Mouse (Mus musculus) CD4-positive, CD25-positive, alpha-beta regulatory T cell, adult 4 months (primary cell): ENCODE results near the gene Gm15557. TPM values are rescaled to one million over a fixed set of nuclear protein-coding genes. Genes with fewer than 3 reads are reported as not detected.
"Not testable (repeated sequence)": the region's sequence is repeated elsewhere in the genome, so short reads cannot be mapped to it uniquely, and the experiment has no call there.

ENCODE experiments used
- ATAC-seq: one replicate; pipeline ENCODE4 v1.8.0; 2017
- polyA plus RNA-seq, 2 experiments: library from polyadenylated mRNA; unstranded; fragments of 100-300 nt; shearing (Covaris generic); gene quantifications; one replicate each; pipeline ENCODE4 v1.2.1; 2017

Gene Gm15557
- not detected for polyA plus RNA-seq

DNA sequence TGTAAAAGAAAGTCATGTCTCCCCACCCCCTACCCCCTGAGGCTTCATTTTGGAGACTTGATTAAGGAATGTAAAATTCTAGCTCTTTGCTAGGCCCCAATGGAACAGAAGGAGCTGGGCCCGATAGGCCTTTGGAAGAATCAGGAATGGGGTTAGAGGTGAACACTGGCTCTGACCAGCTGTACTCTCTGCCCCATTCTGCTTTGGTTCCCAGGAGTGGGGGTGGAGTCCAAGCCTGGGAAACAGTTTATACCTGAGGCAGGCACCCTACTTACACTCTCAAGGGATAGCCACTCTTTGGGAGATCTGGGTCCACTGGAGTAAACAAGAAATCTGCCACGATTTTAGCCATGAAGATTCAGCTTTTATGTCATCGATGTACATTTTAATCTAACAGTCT lies at the start of gene Gm15557:
TSS of gene Gm15557 (plus strand) at position 48 of the 400 bp plus-strand sequence.
- ATAC-seq, result no peak

DNA sequence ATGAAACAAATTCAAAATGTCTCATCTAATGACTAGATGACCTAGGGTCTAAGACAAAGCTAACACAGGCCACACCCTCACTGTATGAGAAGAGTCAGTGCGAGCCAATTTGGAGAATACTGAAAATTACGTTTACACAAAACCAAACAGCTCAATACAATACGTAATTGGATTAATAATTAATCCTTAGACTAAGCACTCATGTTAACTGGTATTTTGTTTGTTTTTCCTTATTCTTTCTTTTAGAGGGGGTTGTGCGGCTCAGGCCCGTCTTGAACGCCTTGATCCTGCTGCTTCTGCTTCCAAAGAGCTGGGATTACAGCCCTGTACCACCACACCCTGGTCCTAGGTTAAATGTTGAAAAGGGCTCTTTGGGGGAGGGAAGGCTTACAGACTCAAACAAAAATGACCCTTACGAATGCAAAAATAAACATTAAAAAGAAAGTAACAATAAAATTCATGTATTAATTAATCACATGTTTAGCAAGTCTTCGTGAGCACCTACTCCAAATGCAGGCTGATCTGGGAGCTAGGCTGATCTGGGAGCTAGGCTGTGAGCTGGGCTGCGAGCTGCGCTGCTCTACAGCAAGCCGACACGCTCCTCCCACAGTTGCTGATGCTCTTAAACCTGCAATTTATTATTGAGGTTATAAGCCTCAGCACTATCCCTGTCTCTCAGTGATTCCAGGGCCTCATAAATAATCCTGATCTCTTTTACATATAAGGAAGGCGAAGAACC lies 46.1 kb upstream of the Gm15557 start:
- no peak for ATAC-seq

DNA sequence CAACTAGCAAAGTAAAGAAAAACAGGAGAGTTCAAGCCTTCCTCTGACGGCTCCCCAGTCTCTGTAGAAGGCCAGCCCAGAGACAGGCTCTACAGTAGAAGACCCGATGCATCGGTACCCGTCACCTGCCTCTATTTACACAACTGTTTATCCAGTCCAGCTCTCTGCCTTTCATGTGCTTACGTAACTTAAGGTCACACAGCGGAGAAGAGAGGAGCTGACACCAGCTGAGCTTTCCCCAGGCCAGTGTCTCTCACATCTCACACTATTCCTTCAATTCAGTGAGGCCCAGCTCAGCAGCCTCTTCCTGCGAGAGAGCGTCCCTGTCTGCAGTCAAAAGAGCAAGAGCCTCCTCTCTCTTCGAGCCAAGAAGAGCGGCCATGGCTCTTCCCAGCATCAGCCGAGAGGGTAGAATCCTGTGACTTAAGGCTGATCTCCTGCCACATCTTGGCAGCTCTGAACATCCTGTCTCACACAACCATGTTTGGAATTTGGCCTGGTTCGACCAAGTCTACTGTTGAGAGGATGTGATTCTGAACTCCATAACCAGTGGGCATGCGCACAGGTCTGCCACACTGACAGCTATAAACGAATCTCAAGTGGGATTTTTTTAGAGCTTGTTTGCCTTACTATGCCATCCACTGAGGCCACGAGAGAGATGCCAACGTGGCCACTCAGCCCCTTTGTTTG lies 45.3 kb upstream of the Gm15557 start:
- no peak for ATAC-seq

DNA sequence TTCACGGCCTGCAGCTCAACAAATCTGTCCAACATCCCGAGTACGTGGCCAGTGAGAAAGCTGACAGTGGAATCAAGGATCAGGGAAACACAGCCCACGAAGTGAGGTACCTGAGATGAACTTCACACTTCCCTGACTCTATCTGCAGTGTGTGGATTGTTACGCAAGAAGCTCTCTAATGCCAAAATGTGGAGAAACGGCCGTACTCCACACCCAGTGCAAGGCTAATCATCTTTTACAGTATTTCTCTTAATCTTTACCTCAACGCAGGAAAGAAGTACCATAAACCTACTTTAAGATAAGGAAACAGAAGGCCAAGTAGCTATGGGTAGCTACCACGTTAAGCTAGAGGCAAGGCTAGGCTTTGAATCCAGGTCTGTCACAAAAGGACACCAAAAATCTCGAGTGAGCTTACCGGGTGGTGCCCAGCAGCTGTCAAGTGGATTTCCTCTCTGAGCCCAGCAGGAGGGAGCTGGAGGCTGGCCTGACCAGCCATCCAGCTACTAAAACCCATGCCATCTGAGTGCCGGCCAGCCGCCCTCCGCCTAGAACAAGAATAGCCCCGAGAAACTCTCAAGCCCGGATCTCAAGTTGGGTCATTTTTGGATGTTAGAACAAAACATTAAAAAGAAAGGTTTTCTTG lies 37.4 kb upstream of the Gm15557 start:
- no peak for ATAC-seq

DNA sequence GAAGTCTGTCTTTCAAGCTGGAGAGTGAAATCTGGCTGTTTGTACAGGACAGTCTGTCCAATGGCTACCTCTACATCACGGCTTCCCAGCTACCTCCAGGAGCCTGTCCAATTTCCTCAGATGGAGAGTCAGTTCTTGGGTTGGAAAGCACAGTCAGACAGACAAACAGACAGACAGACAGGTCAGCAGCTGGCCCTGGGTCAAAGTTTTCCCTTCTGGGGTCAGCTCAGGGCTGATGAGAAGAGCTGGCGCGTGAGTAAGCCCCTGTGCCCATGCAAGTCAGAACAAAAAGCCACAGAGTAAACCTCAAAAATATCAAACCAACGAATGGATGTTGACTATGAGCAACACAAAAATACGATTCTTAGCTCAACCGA lies 36.9 kb upstream of the Gm15557 start:
- no peak for ATAC-seq

DNA sequence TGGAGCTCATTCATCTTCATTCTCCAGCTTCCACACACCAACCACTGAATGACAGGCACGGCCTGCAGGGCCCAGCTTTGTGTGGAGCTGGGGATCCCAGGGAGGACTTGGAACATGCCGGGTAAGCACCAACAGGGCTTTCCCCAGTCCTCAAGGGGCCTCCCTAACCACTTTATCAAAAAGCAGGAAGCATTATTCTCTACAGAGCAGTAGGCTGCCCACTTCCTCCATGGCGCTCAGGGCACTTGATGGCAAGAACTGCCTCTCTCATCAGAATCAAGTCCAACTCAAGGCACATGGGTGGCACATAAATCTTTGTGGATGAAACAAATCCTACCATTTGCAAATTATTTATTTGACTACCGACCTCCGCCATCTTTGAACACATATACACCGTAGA lies 25.8 kb upstream of the Gm15557 start:
- ATAC-seq, result no peak

DNA sequence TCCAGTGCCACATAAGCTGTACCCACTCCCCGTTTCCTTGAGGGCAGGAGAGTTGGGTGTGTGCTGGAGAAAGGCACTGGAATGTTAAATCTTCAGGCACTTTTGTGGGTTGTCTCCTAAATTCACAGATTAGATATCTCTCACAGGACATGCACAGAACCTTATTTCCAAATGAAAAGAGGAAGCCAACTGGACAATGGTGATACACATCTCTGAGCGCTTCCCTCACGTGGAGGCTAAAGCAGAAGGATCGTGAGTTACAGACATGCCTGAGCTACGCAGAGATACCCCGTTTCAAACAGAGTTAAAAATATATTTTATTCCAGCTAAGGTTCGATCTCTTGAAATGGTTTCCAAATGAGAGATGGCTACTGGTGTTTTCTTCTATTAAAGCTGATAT lies 17.4 kb upstream of the Gm15557 start:
- no peak for ATAC-seq

DNA sequence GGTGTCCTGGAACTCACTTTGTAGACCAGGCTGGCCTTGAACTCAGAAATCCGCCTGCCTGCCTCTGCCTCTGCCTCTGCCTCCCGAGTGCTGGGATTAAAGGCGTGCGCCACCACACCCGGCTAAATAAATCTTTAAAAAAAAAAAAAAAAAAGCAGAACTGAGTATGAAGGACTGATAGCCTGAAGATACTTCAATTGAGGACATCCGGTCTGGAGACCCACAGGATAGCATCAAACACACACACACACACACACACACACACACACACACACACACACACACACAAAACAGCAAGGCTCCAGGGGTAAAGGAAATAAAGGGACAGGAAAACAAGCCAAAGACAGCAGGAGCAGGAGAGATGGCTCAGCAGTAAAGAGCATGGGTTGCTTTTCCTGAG lies 15.3 kb upstream of the Gm15557 start:
- not testable (repeated sequence) for ATAC-seq

DNA sequence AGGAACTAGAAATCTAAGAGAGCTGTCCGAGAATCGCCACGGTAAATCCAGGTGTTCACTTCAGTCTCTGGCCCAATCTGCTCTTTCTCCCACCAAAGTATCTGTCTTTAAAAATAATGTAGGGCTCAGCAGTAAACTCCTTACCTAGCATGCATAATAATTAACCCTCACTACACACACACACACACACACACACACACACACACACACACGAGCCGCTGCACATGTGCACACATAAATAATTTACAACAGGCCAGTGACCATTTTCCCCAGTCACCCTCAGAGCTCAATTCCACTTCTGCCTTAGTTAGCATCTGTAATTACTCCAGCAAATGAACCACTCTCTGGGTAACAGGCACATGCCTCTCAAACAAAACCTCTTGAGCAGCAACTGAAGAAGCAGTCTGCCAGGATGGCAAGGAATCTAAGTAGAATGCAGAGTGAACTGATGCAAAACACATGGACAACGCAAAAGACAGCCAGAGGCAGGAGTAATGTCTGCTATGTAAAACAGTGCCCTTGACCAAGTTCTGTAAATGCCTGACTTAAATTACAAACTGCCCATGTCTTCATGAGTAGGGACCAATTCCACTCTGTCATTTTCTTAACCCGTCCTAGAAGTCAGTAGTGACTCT lies 11.7 kb upstream of the Gm15557 start:
- no peak for ATAC-seq

DNA sequence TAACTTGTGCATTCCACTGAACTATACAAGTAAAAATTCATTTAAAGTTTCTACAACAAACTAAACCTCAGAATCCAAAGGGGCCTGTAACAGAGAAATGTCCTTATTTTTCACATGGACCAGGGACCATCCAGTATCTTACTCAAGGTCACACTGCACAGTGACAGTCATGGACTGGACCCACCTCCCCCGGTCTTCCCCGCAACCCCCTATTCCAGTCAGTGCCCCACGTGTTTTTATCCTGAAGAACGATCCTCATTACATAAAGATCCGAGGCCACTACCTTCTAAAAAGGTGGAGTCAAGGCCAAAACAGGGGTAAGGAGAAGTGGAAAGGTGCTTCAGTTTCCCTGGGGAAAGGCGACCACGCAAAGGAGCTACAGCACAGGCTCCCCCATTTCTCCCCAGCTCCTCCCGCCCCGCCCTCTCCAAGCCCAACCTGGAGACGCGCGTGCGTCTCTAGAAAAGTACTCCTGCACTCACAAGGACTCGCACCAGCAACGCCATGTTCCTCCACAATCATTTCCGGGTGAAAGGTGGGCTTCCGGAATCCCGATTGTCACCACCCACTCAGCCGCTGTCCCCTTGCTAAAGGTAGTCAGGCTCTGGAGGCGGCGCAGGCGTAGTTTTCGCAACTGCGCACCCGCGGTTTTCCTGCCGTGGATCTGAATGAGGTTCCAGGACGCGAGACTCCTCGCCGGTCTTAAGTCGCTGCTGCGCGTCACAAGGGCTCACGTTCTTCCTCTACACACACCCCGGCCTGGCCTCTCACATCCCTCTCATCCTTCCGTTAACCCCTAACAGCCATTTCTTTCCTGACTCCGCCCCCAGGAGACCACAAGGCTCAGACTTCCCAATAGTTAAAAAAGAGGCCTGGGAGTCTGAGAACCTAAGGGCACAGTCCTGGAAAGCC lies 10.7 kb upstream of the Gm15557 start, which contains the start of gene Uqcc1:
TSS of gene Uqcc1 (minus strand) at position 780 of the 912 bp plus-strand sequence.
- ATAC-seq, result peak; percentile 97

DNA sequence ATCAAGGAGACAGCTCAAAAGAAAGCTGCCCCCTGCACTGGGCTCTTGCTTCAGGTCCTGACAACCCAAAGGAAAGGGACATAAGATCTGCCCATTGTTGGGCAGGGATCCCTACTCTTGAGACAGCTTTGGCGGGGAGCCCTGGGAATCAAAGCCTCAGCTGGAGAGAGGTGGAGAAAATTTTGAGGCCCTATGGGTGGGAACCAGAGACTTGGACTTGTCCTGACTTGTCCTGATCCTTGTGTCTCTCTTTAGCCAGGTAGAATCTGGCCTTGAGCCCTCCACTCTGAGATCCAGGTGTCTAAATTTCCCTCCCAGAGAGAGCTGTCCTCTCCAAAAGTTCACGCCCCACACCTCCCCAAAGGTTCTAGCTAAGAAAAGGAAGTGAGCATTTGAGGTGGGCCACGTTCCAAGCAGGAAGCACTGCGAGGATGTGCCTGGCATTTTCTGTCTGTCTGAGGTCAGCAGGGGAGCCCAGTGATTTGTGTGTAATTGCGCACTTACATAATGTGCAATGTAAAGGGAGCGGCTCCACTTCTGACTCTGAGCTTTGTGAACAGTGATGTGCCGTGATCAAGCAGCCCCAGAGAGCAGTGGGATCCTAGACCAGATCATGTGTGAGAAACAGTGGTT lies 515 bp upstream of the Gm15557 start:
- ATAC-seq, result no peak

DNA sequence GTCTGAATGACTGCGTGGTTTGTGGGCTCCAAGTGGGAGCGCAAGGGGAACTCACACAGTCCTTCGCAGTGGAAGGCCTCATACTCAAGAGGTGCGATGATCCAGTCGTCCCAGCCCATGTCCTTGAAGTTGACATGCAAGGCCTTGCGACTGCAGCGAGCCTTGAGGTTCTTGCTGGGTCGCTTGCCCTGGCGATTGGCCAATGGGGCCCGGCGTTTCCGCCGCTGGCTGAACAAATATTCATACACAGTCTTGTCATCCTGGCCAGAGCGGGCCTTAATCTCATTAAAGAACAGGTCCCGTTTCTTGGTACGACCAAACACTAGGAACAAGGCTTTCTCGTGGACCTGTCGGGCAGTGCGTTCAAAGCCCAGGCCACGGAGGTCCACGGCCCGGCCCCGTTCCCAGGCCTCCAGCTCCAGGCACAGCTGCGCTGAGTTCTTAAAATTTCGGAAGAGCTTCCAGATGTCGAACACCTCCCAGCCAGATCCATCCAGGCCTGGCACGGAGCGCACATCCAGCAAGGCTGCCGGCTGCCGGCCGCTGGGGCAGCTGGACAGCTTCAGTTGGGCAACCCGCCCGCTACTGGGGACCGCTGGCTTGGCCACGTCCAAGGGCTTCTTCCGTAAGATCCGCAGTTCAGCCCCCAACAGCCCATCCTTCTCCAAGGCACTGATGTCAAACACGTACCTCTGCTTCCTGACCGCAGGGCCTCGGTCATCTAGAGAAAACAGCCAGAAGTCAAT lies 1.3 kb downstream of the Gm15557 start:
- ATAC-seq, result no peak

DNA sequence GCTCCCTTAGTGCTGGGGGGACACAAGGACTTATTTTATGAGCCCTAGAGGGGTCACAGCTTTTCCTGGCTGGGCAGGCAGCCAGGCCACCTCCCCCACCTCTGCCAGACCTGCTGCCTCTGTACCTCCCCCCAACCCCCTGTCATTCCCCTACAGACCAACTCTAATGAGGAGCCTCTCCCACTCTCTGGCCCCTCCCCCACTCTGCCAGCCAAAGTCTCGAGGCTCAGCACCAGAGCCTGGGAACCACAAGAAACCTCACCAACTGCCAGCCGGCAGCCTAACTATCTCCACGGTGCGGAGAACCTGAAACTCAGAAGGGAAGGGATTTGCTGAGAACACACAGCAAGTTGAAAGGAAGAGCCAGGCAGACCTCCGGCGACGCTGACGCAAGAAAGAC lies 2.9 kb downstream of the Gm15557 start:
- ATAC-seq, result no peak

DNA sequence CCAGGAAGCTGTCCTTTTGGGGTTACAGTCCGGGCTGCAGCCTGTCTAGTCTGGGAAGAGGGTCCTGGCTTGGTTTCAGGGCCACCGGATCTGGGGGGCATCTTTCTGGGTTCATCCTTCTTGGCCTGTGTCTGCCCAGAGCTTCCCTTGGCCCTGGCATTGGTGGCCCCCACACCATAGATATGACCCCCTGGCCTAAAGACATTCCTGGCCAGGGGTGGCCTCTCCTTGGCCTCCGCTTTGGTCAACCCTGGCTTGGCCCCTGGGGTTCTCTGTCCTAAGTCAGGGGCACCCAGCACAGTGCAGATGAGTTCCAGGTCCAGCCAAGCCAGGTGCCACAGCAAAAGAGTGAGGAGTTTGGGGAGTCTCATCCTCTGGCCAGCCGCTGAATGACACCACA lies 4.2 kb downstream of the Gm15557 start:
- ATAC-seq, result no peak

DNA sequence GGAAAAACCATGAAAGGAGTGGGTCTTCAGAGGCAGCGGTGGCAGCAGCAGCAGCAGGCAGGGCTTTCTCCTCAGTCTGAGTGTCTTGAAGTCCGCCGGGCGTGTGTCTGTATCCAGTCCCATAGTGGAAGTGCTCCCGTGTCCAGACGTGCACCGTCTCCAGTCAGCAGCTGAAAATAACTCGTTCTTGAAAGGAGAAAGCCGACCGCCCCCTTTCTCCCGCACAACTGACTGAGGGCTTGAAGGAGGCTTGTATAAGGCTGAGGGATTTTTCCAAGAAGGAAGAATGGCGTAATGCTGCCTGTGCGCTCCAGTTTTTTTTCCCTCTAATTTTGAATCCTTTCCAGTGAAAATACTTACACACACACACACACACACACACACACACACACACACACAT lies 4.6 kb downstream of the Gm15557 start, which contains the start of gene Gdf5:
TSS of gene Gdf5 (minus strand) at position 244 of the 400 bp plus-strand sequence.
- ATAC-seq, result no peak

DNA sequence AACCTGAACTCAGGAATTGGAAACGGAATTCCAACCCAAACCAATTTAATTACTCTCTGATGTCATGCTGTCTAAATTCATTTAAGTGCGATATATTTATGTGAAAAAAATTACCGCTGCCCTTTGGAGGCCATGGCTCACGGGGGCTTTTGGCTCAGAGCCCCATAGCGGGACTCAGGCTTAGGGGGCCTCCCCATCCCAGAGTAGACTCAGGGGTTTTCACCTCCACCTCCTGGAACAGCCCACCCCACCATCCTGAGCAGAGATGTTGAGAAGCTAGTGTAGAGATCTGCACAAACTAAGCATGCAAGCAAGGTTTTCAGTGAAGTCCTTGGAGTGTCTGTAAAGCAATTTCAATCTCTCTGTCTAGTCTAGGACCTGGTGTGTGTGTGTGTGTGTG lies 5.1 kb downstream of the Gm15557 start:
- ATAC-seq, result no peak

DNA sequence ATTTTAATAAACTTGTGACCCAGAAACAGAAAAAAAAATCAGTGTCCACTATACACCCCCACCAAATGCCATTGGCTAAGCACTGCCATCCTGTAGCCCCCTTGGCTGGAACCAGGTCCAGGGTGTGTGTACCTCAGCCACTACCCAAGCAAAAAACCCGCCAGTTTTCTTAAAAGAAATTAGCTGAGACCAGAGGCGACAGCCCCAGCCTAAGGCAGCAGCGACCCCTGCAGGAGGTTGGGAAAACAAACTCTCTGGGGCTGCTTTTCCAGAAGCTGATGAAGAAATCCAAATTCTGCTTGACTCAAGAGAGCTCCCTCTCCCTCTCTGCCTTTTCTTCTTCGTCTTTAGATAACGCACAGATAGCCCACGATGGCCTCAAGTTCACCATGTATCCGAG lies 5.5 kb downstream of the Gm15557 start:
- no peak for ATAC-seq

DNA sequence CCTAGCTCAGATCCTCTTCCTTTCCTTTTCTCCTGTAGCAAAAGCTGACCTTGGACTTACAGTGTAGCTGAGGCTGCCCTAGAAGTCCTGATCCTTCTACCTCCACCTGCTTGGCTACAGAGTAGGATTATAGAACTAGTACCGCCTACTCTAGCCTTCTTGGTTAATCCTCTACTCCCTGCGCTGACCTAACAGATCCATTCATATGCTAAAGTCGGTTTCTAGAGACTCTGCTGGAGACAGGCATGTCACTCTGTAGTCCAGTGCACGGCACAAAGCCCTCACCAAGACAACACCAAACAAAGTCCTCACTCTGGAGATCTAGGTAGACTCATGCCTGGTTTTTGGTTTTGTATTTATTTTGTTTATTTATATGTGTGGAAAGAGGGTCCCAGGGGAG lies 6.0 kb downstream of the Gm15557 start:
- ATAC-seq, result no peak

DNA sequence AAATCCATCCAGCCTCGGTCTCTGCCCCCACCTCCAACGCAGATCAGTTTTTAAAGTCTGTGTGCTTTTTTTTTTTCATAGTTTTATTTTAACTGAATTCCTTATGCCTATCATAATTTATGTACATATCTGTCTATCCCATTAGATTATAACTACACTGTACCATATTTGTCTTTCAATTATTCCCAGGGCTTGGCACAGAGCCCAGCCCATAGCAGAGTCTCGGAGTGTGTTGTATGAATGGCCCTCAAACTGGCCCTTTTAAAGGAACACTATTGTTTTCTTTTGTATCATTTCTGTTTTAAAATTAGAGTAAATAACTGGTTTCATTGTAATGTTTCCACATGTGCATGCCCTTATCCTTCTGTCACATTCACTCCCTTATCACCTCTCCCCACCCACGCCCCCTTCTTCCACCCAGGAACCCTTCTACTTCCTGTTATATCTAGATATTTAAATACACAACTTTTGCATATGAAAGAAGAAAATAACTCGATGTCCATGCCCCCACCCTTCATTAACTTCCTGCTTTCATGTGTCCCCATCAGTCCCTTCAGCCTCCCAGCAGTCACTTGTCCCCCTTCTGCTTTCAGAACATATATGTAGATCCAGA lies 7.0 kb downstream of the Gm15557 start:
- no peak for ATAC-seq

DNA sequence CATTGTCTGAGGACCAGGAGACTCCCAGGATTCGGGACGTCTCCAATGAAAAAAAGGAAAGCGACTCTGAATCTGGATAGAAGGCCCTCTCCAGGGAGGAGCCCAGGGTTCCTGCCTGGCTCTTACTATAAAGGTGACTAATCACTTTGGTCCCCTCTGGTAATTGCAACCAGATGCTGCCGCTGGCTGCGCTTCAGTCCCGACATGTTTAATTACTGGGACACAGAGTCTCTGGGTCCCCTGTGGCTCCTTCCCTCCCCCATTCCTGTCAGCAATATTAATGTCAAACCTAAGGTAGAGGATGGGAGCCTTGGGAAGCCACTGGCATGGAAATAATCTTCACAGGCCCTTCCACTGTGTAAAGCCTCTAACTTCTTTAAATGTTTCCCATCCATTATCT lies 8.8 kb downstream of the Gm15557 start:
- ATAC-seq, result no peak
